Mouse (Mus musculus) right cerebral cortex, postnatal 4 days (tissue): ENCODE measurements at regions not wholly inside any gene's neighbourhood (a gene's known extent, or its start where the extent isn't known, plus 50 kb on each side); places are given as distances from the start of the nearest gene placed in this dataset.

ENCODE experiments used
- DNase-seq: peaks from one replicate; pipeline ENCODE4 v3.0.0-alpha.2; 2022

GRCm38 (mm10) chr5:47522161-47522942, 460.6 kb upstream of the Slit2 start:
- no peak for DNase-seq

- no peak for DNase-seq
Observed at GRCm38 (mm10) chr5:47528671-47529070, 454.3 kb upstream of the Slit2 start.

GRCm38 (mm10) chr5:47537532-47537931, 445.4 kb upstream of the Slit2 start:
- no peak for DNase-seq

- no peak for DNase-seq
Observed at GRCm38 (mm10) chr5:47542248-47542647, 440.7 kb upstream of the Slit2 start.

GRCm38 (mm10) chr5:47556717-47557116, 426.2 kb upstream of the Slit2 start:
- DNase-seq = no peak

- no peak for DNase-seq
Observed at GRCm38 (mm10) chr5:47557152-47557800, 425.7 kb upstream of the Slit2 start.
